Mouse (Mus musculus): ENCODE data around the gene Six3.

- no peak for TF ChIP-seq POLR2A (IDR thresholded peaks at IDR 0.05; ENCODE audit: control insufficient read depth, low read depth, low read length)
- TF ChIP-seq CTCF (IDR thresholded peaks at IDR 0.05; ENCODE audit: control insufficient read depth, insufficient read depth, insufficient replicate concordance, low read depth, low read length): no peak
Measured at GRCm38 (mm10) chr17:85616526-85617500, 3.4 kb downstream of the Six3 start.

Measured in testis, adult 2 months (tissue).